Mouse (Mus musculus) stomach, postnatal 0 days (tissue): ENCODE measurements around the gene Ablim2.

Experiments used
- CTCF ChIP-seq: IDR thresholded peaks from 2 replicates; pipeline ENCODE4 v1.5.1; 2016; ENCODE audit warnings: antibody characterized with exemption, low read depth, mild to moderate bottlenecking, moderate library complexity
- EP300 ChIP-seq: optimal IDR thresholded peaks from 2 replicates; pipeline ENCODE3; 2016; ENCODE audit warnings: antibody characterized with exemption

DNA sequence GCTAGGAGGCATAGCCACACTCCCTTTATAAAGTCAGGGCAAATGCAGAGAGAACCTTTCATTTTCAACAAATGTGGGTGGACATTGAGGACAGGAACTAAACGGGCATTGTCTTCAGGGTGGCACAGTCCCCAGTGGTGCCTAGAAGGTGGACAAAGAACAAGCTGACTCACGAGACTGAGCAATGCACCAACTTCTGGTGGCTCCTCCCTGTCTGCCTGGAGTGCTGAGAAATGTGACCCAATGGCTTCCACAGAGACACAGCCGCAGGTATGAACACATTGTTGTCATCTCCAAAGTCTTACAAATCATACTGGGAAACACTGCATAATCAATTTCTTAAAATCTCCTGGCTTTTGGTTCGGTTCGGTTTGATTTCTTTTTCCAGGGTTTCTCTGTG, 40.2 kb upstream of the Ablim2 start:
- TF ChIP-seq CTCF (no peak), EP300 (no peak)
